Mouse (Mus musculus) megakaryocyte progenitor cell, adult 5-6 weeks (primary cell): ENCODE results near the gene Lbx2. TPM values are rescaled to one million over a fixed set of nuclear protein-coding genes. Genes with fewer than 3 reads are reported as not detected.

Experiments used
- ATAC-seq: replicated peaks from 2 replicates; pipeline ENCODE4 v1.8.0; 2016; ENCODE audit warnings: mild to moderate bottlenecking, moderate TSS enrichment, inconsistent platforms; ENCODE audit not compliant: poor library complexity
- total RNA-seq, 2 experiments: library from RNA; stranded (forward) in 1 of 2; stranded (reverse) in 1 of 2; fragments of 157-497, 149-512 nt in 1 of 2; fragments of 200-1000 nt in 1 of 2; gene quantifications; 2 replicates each; pipeline versions ENCODE4 v1.2.3 to v1.2.4; 2015 to 2017

Lbx2 gene
- total RNA-seq, 2 experiments from 2014 or later = not detected

- peak; percentile 69 for ATAC-seq
Measured at GRCm38 (mm10) chr6:83108762-83109668, 22.8 kb downstream of the Lbx2 start, which contains the start of gene Mrpl53. Gene Mrpl53 (plus strand): TSS chr6:83109040.

GRCm38 (mm10) chr6:83111510-83112136 lies 25.5 kb downstream of the Lbx2 start:
- no peak for ATAC-seq

GRCm38 (mm10) chr6:83115011-83115671 lies 29.0 kb downstream of the Lbx2 start, which contains the start of gene Mogs:
Gene Mogs (plus strand): TSS chr6:83115496.
- ATAC-seq = peak; percentile 86

- 0 out of 2 replicates have a peak, but pooled peaks have one; percentile 7 for ATAC-seq
Measured at GRCm38 (mm10) chr6:83115682-83116372, 29.7 kb downstream of the Lbx2 start.

DNA sequence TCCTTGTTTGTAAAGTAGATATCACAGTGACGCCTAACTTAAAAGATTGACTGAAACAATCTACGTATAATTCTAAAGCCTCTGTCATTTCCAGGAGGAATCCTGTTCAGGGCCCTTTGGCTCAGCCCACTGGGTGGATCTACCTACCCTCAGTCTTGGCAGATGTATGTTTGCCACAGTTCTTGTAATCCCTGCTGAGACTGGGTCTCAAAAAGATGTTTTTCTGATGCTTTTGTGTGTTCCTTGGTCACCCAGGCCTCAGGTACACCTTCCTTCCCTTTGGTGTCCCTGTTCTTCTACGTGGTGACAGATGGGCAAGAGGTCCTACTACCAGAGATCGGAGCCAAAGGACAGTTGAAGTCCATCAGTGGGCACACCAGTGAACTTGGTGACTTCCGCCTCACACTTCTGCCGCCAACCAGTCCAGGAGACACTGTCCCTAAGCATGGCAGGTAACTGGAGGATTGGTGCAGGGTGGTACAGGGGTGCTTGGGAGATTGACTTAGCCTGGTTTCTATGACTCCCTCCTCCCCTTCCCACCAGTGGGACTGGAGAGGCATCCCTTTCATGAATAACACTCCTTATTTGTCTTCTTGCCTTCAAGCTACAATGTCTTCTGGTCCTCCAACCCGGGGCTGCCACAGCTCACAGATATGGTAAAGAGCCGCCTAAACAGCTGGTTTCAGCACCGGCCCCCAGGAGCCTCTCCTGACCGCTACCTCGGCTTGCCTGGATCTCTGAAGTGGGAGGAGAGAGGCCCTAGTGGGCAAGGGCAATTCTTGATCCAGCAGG lies 30.4 kb downstream of the Lbx2 start:
- no peak for ATAC-seq

DNA sequence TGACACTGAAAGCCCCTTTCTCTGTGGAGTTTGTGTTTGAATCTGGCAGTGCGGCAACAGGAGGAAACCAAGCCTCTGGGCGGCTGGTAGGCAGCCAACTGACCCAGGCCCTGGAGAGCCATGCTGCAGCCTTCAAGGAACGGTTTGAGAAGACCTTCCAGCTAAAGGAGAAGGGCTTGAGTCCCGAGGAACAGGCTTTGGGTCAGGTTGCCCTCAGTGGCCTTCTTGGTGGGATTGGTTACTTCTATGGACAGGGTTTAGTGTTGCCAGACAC lies 30.9 kb downstream of the Lbx2 start:
- no peak for ATAC-seq

DNA sequence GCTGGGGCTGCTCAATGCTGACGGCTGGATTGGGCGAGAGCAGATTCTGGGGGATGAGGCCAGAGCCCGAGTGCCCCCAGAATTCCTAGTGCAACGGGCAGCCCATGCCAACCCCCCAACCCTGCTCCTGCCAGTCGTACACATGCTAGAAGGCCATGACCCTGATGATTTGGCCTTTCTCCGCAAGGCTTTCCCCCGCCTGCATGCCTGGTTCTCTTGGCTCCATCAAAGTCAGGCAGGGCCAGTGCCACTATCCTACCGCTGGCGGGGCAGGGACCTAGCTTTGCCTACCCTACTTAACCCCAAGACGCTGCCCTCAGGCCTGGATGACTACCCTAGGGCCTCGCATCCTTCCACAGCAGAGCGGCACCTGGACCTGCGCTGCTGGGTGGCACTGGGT lies 31.4 kb downstream of the Lbx2 start:
- ATAC-seq = no peak

DNA sequence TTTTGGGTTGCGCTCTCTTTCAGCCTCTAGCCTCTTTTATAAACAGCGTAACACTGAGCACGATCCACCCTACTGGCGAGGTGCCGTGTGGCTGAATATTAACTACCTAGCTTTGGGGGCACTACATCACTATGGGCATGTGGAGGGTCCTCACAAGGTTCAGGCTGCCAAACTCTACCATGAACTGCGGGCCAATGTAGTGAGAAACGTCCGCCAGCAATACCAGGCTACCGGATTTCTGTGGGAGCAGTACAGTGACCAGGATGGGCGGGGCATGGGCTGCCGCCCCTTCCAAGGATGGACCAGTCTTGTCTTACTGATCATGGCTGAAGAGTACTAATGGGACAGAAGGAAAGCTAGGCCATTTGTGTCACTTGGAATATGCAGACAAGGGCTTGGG lies 32.2 kb downstream of the Lbx2 start:
- ATAC-seq = no peak

- 0 out of 2 replicates have a peak, but pooled peaks have one; percentile 4 for ATAC-seq
Measured at GRCm38 (mm10) chr6:83118825-83119733, 32.9 kb downstream of the Lbx2 start.

- ATAC-seq = no peak
Measured at GRCm38 (mm10) chr6:83119734-83120051, 33.5 kb downstream of the Lbx2 start.

- peak; percentile 81 for ATAC-seq
Measured at GRCm38 (mm10) chr6:83120930-83121862, 35.0 kb downstream of the Lbx2 start, which contains the start of gene Wbp1. Gene Wbp1 (minus strand): TSS chr6:83121559.

DNA sequence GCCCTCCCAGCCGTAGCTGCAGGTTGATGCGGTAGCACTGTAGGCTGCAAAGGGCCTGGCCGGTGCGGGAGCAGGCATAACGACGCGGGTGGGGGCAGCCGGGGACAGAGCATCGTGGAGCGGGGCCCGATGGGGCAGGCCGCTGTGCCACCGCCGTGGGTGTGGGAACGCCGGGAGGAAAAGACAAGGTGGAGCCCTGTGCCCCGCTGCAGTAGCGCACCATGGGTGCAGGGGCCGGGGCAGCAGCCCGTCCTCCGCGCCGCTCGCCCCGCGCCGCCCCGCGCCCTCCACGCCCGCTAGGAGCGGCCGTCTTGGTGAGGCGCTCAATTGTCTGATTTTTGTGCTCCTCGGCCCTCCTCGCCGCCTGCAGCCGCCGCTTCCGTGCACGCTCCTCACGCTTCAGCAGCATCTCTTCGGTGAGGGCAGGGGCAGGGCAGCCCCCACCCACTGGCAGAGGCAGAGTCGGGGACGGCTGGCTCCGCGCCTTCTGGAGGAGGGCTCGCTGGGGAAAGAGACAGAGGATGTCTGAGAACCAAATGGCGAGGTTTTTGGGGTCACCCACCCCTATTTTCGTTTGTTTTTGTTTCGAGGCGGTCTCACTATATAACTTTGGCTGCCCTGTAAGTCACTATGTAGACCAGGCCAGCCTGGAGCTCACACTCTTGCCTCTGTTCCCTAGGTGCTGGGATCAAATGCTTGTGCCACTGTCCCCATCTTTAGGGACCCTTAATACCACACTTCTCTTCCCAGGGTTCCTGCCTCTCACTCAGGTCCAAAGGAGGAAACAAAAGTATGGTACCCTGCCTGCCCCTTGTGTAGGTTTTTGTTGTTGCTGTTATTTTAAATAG lies 35.9 kb downstream of the Lbx2 start:
- ATAC-seq = peak; percentile 7; the same call in 1 of the 2 replicates

DNA sequence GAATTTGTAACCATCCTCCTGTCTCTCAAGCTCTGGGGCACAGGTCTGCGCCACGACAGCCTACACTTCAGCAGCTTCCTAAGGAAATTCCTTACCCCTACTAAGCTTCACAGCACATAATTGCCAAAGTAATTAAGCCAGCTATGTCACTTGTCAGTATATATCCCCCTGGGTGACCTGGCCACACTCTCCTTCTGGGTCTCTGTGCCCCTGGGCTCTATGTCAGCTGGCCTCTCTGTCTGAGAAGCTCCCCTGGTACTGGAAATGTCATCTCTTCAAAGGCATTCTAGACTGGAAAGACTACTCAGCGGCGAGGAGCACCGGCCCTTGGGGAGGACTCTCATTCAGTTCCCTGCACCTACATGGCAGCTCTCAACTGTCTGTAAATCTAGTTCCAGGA lies 36.8 kb downstream of the Lbx2 start:
- ATAC-seq = no peak

- peak; percentile 56 for ATAC-seq
Measured at GRCm38 (mm10) chr6:83124851-83125312, 38.7 kb downstream of the Lbx2 start.

GRCm38 (mm10) chr6:83125331-83125730 lies 39.2 kb downstream of the Lbx2 start, which contains the start of gene Ino80b:
Gene Ino80b (minus strand): TSS chr6:83125431.
- ATAC-seq = no peak

DNA sequence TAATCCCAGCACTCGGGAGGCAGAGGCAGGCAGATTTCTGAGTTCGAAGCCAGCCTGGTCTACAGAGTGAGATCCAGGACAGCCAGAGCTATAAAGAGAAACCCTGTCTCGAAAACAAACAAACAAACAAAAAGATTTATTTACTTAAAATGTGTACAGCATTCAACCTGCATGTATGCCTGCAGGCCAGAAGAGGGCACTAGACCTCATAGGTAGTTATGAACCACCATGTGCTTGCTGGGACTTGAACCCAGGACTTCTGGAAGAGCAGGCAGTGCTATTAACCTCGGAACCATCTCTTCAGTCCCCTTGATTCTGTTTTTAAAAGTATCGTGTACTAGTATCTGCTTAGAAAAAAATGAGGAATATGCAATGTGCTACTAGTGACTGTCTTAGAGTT lies 41.3 kb downstream of the Lbx2 start:
- ATAC-seq = no peak

DNA sequence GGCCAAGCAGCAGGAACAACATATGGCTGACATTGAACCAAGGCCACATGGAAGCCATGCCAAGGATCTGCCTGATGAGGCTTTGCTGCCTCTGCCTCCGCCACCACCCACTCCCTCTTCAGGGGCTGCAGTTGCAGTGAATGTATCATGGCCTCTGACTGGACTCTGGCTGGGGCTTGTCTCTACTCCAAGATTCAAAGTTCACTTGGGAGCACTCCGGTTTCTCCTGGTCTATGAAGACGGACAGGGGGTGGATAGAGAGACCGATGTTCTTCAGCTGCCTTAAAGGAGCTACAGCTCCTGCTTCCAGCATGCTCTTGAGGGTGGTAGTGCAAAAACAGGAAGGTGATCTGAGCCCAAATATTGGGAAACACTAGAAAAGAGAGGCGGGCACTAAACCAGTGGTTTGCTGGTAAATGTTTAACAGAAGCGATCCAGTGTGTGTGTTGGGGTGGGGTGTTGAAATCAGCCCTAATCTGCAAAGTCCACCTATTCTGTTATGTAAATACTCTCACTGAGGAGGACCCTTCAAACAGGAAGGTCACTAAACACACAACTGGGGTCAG lies 45.4 kb downstream of the Lbx2 start:
- ATAC-seq = peak; percentile 85
